Mouse (Mus musculus): Measurements from ENCODE around the gene Gtf2a1l.

DNA sequence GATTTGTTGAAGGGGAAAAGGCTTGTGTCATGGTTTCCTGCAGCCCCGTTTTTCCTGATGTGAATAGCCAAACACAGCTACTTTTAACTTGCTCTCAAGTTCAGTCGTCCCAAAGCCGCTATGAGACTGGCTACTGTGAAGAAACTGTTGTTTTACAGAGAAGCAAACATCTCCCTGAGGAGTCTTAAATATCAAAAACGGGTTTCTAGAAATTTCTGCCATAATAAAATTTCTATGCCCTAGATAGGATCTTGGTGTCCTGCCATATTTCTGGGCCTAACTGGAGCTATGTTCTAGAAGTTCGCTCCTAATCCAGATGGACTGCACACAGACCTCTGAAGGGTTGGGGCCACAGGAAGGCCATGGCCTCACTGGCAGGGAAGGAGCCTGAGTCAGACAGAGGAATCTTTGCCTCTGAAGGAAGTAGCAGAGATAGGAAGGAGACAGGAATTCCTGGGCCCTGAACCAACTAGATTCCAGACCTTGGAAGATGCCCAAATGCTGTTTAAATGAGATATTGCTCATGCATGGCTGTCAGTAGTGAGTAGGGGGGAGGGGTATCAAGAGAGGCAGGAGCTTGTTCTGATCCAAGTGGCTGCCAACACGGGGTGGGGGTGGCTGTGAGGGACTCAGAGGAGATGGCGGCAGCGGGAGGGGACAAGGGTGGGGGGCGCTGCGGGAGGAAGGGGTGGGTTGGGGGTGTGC lies 39.6 kb upstream of the Gtf2a1l start:
- TF ChIP-seq CTCF (IDR thresholded peaks at IDR 0.05; ENCODE audit: low read depth) (no peak), EP300 (optimal IDR thresholded peaks at IDR 0.05) (no peak)
